In the genomic region with DNA sequence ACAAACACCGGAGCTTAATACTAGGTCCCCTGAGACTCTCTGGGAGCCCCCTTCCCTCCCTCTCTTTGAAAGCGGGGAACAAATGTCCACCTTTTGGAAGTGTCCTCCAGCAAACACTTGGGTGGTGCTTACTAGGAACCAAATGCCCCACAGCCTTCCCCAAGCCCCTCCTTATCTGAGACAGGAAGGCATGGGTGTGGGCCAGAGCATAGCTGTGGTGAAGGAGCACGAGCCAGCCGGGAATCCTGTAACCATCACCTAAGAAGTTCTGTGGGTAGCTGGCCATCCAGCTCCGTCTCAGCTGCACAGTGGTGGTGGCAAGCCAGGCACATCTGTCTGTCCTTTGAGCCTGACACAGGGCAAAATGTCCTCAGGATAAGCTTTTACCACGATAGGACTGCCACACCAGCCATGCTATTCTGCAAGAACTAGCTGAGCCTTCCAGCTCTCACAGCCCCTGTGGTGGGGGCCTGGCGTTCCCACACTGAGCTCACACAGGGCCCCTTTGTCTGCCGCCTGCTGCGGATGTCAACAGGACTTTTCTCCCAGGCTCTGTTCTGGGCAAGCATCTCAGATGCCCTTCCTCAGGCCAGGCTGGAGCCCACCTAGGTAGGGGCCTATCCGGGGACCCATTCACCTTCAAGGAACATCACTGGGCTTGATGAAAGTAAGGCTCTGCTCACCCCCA, we compare ENCODE assay signal across 9 mouse cellular contexts. TPM values are rescaled to one million over a fixed set of nuclear protein-coding genes. Genes with fewer than 3 reads are reported as not detected.
DNase-seq lines count a peak whose midpoint lies in the region; ATAC-seq lines count a peak whose summit lies in the region.
"Had no signal": no experiment of that assay in that cellular context is flagged by ENCODE, and none has a peak within 500 bp of the region (broad histone marks: within the 10 kb centered on the region; RNA-seq: fewer than 3 reads in every experiment).

No protein-coding gene starts in this region.

- peak; percentile 62 for DNase-seq in layer of hippocampus, adult 11-12 months (ENCODE audit: low spot score)
- DNase-seq in layer of hippocampus, postnatal 36 days, result no peak
- peak; percentile 32 for DNase-seq in embryonic facial prominence, embryonic 10.5 days (ENCODE audit: low spot score)
- DNase-seq in lung, postnatal 10 days, result peak; percentile 48
- no peak for DNase-seq in adrenal gland, adult 8-10 months
- no peak for DNase-seq in thymus, postnatal 25 days
- DNase-seq in adrenal gland, adult (ENCODE audit: inconsistent age in 2 of 2, low spot score in 1 of 2), result no peak

- peak overlapping the region; percentile 3; the same call in 1 of the 2 replicates for H3K4me2 ChIP-seq in forebrain, embryonic 15.5 days (replicated peaks)

- H3K27ac ChIP-seq in embryonic facial prominence, embryonic 10.5 days (replicated peaks), result peak overlapping the region; percentile 77
- peak overlapping the region; percentile 69 for H3K27ac ChIP-seq in forebrain, embryonic 15.5 days (replicated peaks)

- peak overlapping the region; percentile 27; the same call in 1 of the 2 replicates for H3K9ac ChIP-seq in forebrain, embryonic 15.5 days (replicated peaks)

- H3K27me3 ChIP-seq in embryonic facial prominence, embryonic 10.5 days (replicated peaks; ENCODE audit: low read depth, poor library complexity, severe bottlenecking), result peaks cover 79% of the 10 kb centered on the region
- no peaks in the 10 kb centered on the region for H3K27me3 ChIP-seq in forebrain, embryonic 15.5 days

- peaks cover 81% of the 10 kb centered on the region for H3K4me1 ChIP-seq in embryonic facial prominence, embryonic 10.5 days
- peaks cover 70% of the 10 kb centered on the region for H3K4me1 ChIP-seq in forebrain, embryonic 15.5 days

- H3K36me3 ChIP-seq in embryonic facial prominence, embryonic 10.5 days (replicated peaks), result no peaks in the 10 kb centered on the region
- no peaks in the 10 kb centered on the region for H3K36me3 ChIP-seq in forebrain, embryonic 15.5 days

- 24% methylated on average over 10 of the region's 10 CpGs for WGBS in embryonic facial prominence, embryonic 10.5 days
- 10% methylated on average over 10 of the region's 10 CpGs for WGBS in forebrain, embryonic 15.5 days

- H3K9me3 ChIP-seq in embryonic facial prominence, embryonic 10.5 days, result no peaks in the 10 kb centered on the region
- no peaks in the 10 kb centered on the region for H3K9me3 ChIP-seq in forebrain, embryonic 15.5 days

- H3K4me3 ChIP-seq in embryonic facial prominence, embryonic 10.5 days, result peak overlapping the region; percentile 39; the same call in 1 of the 2 replicates
- H3K4me3 ChIP-seq in forebrain, embryonic 15.5 days, result no peak overlapping the region

- ATAC-seq in forebrain, embryonic 15.5 days (replicated peaks), result 0 out of 2 replicates have a peak, but pooled peaks have one; percentile 7

RNA-seq across cellular contexts. Expression of gene Nrarp, which starts 2.1 kb away (rescaled TPM):
- total RNA-seq in layer of hippocampus, postnatal 36 days (2021), result 10 to 100 TPM; 21.3 to 21.5 TPM
- polyA plus RNA-seq in embryonic facial prominence, embryonic 10.5 days (2016; fragmentation: Nextera tagmentation; extraction: Ambion mirVana), result 19.8 and 26.6 TPM in 2 replicates
- polyA plus RNA-seq in forebrain, embryonic 15.5 days (2015; fragmentation: Nextera tagmentation; extraction: Ambion mirVana), result 25.2 and 27.5 TPM in 2 replicates
- total RNA-seq in adrenal gland, adult 8-10 months (2022), result 1 to 10 TPM; 2.4 to 3.5 (median 2.7) TPM

RNA-seq across cellular contexts. Expression of gene Tor4a, which starts 18.3 kb away (rescaled TPM):
- total RNA-seq in layer of hippocampus, postnatal 36 days (2021), result 1 to 10 TPM; 1.3 to 1.8 TPM
- 2.2 and 2.4 TPM in 2 replicates for polyA plus RNA-seq in embryonic facial prominence, embryonic 10.5 days (2016; fragmentation: Nextera tagmentation; extraction: Ambion mirVana)
- polyA plus RNA-seq in forebrain, embryonic 15.5 days (2015; fragmentation: Nextera tagmentation; extraction: Ambion mirVana), result 1.3 and 1.6 TPM in 2 replicates
- total RNA-seq in adrenal gland, adult 8-10 months (2022), result 10 to 100 TPM; 27.4 to 35.0 (median 31.7) TPM

RNA-seq across cellular contexts. Expression of gene Nelfb, which starts 32.9 kb away (rescaled TPM):
- total RNA-seq in layer of hippocampus, postnatal 36 days (2021), result 10 to 100 TPM; 55.1 to 58.1 TPM
- polyA plus RNA-seq in embryonic facial prominence, embryonic 10.5 days (2016; fragmentation: Nextera tagmentation; extraction: Ambion mirVana), result 124 and 125 TPM in 2 replicates
- polyA plus RNA-seq in forebrain, embryonic 15.5 days (2015; fragmentation: Nextera tagmentation; extraction: Ambion mirVana), result 96.7 and 102 TPM in 2 replicates
- 10 to 100 TPM; 59.6 to 74.9 (median 68.6) TPM for total RNA-seq in adrenal gland, adult 8-10 months (2022)

RNA-seq across cellular contexts. Expression of gene Stpg3, which starts 36.0 kb away (rescaled TPM):
- total RNA-seq in layer of hippocampus, postnatal 36 days (2021), result not detected
- polyA plus RNA-seq in embryonic facial prominence, embryonic 10.5 days (2016; fragmentation: Nextera tagmentation; extraction: Ambion mirVana), result not detected in 2 replicates
- polyA plus RNA-seq in forebrain, embryonic 15.5 days (2015; fragmentation: Nextera tagmentation; extraction: Ambion mirVana), result not detected in 2 replicates
- total RNA-seq in adrenal gland, adult 8-10 months (2022), result not detected
- total RNA-seq: liver, adult 2 months had no signal
- polyA plus RNA-seq: liver, adult 2 months had no signal

RNA-seq across cellular contexts. Expression of gene Fam166a, which starts 40.1 kb away (rescaled TPM):
- total RNA-seq in layer of hippocampus, postnatal 36 days (2021), result not detected
- polyA plus RNA-seq in embryonic facial prominence, embryonic 10.5 days (2016; fragmentation: Nextera tagmentation; extraction: Ambion mirVana), result 0.74 and 1.4 TPM in 2 replicates
- 1.2 TPM in 1 of 2 replicates, not detected in the other for polyA plus RNA-seq in forebrain, embryonic 15.5 days (2015; fragmentation: Nextera tagmentation; extraction: Ambion mirVana)
- under 1 TPM in 1 of 4 experiments, not detected in 3; 0.27 TPM for total RNA-seq in adrenal gland, adult 8-10 months (2022)
- total RNA-seq: liver, adult 2 months had no signal

Comparison
In these comparisons a context has a peak if more than half of its experiments do, and no peak if none do; other contexts are left out.
1. DNase-seq: peak in layer of hippocampus, adult 11-12 months (single experiment), embryonic facial prominence, embryonic 10.5 days (single experiment) and lung, postnatal 10 days (single experiment); none in layer of hippocampus, postnatal 36 days (0 of 2), adrenal gland, adult 8-10 months (single experiment), thymus, postnatal 25 days (single experiment) and adrenal gland, adult (0 of 2).
2. RNA of gene Nrarp, which starts 2.1 kb away (total RNA-seq): 21.3 to 21.5 TPM in layer of hippocampus, postnatal 36 days; 2.4 to 3.5 TPM in adrenal gland, adult 8-10 months; every median in the first group is over 4 times any median in the second.
3. RNA of gene Tor4a, which starts 18.3 kb away (total RNA-seq): 27.4 to 35.0 TPM in adrenal gland, adult 8-10 months; 1.3 to 1.8 TPM in layer of hippocampus, postnatal 36 days; every median in the first group is over 10 times any median in the second.